Mouse (Mus musculus) embryonic facial prominence, embryonic 10.5 days (tissue): Measurements from ENCODE around the gene Gm10198. TPM values are rescaled to one million over a fixed set of nuclear protein-coding genes. Genes with fewer than 3 reads are reported as not detected.

Source experiments
- DNase-seq: peaks from one replicate; pipeline ENCODE4 v3.0.0-alpha.2; 2017; ENCODE audit warnings: low spot score
- H3K27ac ChIP-seq: fragments of 300-500 bp; sonication (generic); replicated peaks from 2 replicates; pipeline ENCODE4 v1.5.1; 2016; ENCODE audit warnings: mild to moderate bottlenecking
- H3K27me3 ChIP-seq: fragments of 300-500 bp; sonication (generic); replicated peaks from 2 replicates; pipeline ENCODE4 v1.6.1; 2016; ENCODE audit warnings: low read depth, mild to moderate bottlenecking; ENCODE audit not compliant: poor library complexity, severe bottlenecking
- H3K36me3 ChIP-seq: fragments of 300-500 bp; sonication (generic); replicated peaks from 2 replicates; pipeline ENCODE4 v1.6.1; 2016; ENCODE audit warnings: mild to moderate bottlenecking, moderate library complexity
- H3K4me1 ChIP-seq: fragments of 300-500 bp; sonication (generic); 2 replicates; pipeline ENCODE4 v1.6.1; 2016
- H3K4me3 ChIP-seq: fragments of 300-500 bp; sonication (generic); 2 replicates; pipeline ENCODE4 v1.5.1; 2016; ENCODE audit warnings: mild to moderate bottlenecking, moderate library complexity
- H3K9me3 ChIP-seq: fragments of 300-500 bp; sonication (generic); 2 replicates; pipeline ENCODE4 v1.6.1; 2016; ENCODE audit warnings: mild to moderate bottlenecking
- WGBS: fragments of 180-500 bp; shearing (Covaris S2); methylation state at CpG from one replicate; pipeline ENCODE4 v1.1.7; 2016; 5-methylcytosine and 5-hydroxymethylcytosine counted together
- polyA plus RNA-seq: library from polyadenylated mRNA; unstranded; fragments of >200 nt; fragmentation: Nextera tagmentation; extraction: Ambion mirVana; gene quantifications from 2 replicates; pipeline ENCODE4 v1.2.1, GENCODE M21; 2016

The Gm10198 gene
- polyA plus RNA-seq, 1 experiment from 2014 or later, result not detected

GRCm38 (mm10) chr13:111601383-111601782, 8.8 kb downstream of the Gm10198 start:
- 76% methylated on average over 4 of the region's 4 CpGs for WGBS
- no peak for DNase-seq
- Histone ChIP-seq H3K4me3 (no peak overlapping the region), H3K4me1 (no peaks in the 10 kb centered on the region), H3K27me3 (no peaks in the 10 kb centered on the region), H3K36me3 (no peaks in the 10 kb centered on the region), H3K9me3 (no peaks in the 10 kb centered on the region), H3K27ac (no peak overlapping the region)

GRCm38 (mm10) chr13:111604826-111605225, 12.2 kb downstream of the Gm10198 start:
- Histone ChIP-seq H3K9me3 (no peaks in the 10 kb centered on the region), H3K36me3 (no peaks in the 10 kb centered on the region), H3K4me3 (no peak overlapping the region), H3K4me1 (no peaks in the 10 kb centered on the region), H3K27ac (no peak overlapping the region), H3K27me3 (no peaks in the 10 kb centered on the region)
- no peak for DNase-seq
- WGBS, result 94% methylated on average over 5 of the region's 5 CpGs

- no peaks in the 10 kb centered on the region for H3K9me3 ChIP-seq
- no peaks in the 10 kb centered on the region for H3K4me1 ChIP-seq
- WGBS, result 86% methylated on average over 13 of the region's 13 CpGs
- DNase-seq, result no peak
- no peak overlapping the region for H3K27ac ChIP-seq
- H3K36me3 ChIP-seq, result no peaks in the 10 kb centered on the region
- H3K4me3 ChIP-seq, result no peak overlapping the region
- no peaks in the 10 kb centered on the region for H3K27me3 ChIP-seq
Observed at GRCm38 (mm10) chr13:111616168-111617125, 23.9 kb downstream of the Gm10198 start.

GRCm38 (mm10) chr13:111620433-111620832, 27.8 kb downstream of the Gm10198 start:
- Histone ChIP-seq H3K36me3 (no peaks in the 10 kb centered on the region), H3K9me3 (no peaks in the 10 kb centered on the region), H3K27ac (no peak overlapping the region), H3K27me3 (no peaks in the 10 kb centered on the region), H3K4me1 (no peaks in the 10 kb centered on the region), H3K4me3 (no peak overlapping the region)
- WGBS, result 89% methylated on average over 4 of the region's 4 CpGs
- DNase-seq, result no peak

GRCm38 (mm10) chr13:111622425-111622824, 29.8 kb downstream of the Gm10198 start:
- no peak overlapping the region for H3K4me3 ChIP-seq
- no peaks in the 10 kb centered on the region for H3K4me1 ChIP-seq
- H3K9me3 ChIP-seq, result no peaks in the 10 kb centered on the region
- H3K27ac ChIP-seq, result no peak overlapping the region
- DNase-seq, result no peak
- 92% methylated on average over 3 of the region's 3 CpGs for WGBS
- no peaks in the 10 kb centered on the region for H3K27me3 ChIP-seq
- H3K36me3 ChIP-seq, result no peaks in the 10 kb centered on the region

GRCm38 (mm10) chr13:111623112-111623511, 30.5 kb downstream of the Gm10198 start:
- H3K27ac ChIP-seq, result no peak overlapping the region
- H3K36me3 ChIP-seq, result no peaks in the 10 kb centered on the region
- no peaks in the 10 kb centered on the region for H3K4me1 ChIP-seq
- H3K9me3 ChIP-seq, result no peaks in the 10 kb centered on the region
- 88% methylated on average over 7 of the region's 7 CpGs for WGBS
- H3K4me3 ChIP-seq, result no peak overlapping the region
- H3K27me3 ChIP-seq, result no peaks in the 10 kb centered on the region
- DNase-seq, result no peak

GRCm38 (mm10) chr13:111624115-111624514, 31.5 kb downstream of the Gm10198 start:
- no peaks in the 10 kb centered on the region for H3K36me3 ChIP-seq
- H3K27ac ChIP-seq, result no peak overlapping the region
- H3K4me1 ChIP-seq, result no peaks in the 10 kb centered on the region
- no peak for DNase-seq
- H3K27me3 ChIP-seq, result no peaks in the 10 kb centered on the region
- H3K9me3 ChIP-seq, result no peaks in the 10 kb centered on the region
- 73% methylated on average over 6 of the region's 6 CpGs for WGBS
- H3K4me3 ChIP-seq, result no peak overlapping the region

GRCm38 (mm10) chr13:111634163-111635160, 41.9 kb downstream of the Gm10198 start:
- no peak for DNase-seq
- Histone ChIP-seq H3K9me3 (no peaks in the 10 kb centered on the region), H3K4me1 (no peaks in the 10 kb centered on the region), H3K4me3 (no peak overlapping the region), H3K27ac (no peak overlapping the region), H3K36me3 (no peaks in the 10 kb centered on the region), H3K27me3 (no peaks in the 10 kb centered on the region)
- 87% methylated on average over 16 of the region's 16 CpGs for whole genome bisulfite sequencing

- WGBS, result 91% methylated on average over 6 of the region's 6 CpGs
- Histone ChIP-seq H3K36me3 (no peaks in the 10 kb centered on the region), H3K27me3 (no peaks in the 10 kb centered on the region), H3K27ac (no peak overlapping the region), H3K4me1 (no peaks in the 10 kb centered on the region), H3K9me3 (no peaks in the 10 kb centered on the region), H3K4me3 (no peak overlapping the region)
- no peak for DNase-seq
Observed at GRCm38 (mm10) chr13:111640319-111640718, 47.7 kb downstream of the Gm10198 start.

Other genes starting within 250 kb of the Gm10198 start
- gene Gpbp1, start 102.7 kb upstream of the Gm10198 start, polyA plus RNA-seq, result 95.6 and 101 TPM in 2 replicates
- not detected in 2 replicates for gene Gm49496, start 42.8 kb upstream of the Gm10198 start, polyA plus RNA-seq
- gene Mier3, start 88.2 kb downstream of the Gm10198 start, polyA plus RNA-seq, result 22.1 and 22.2 TPM in 2 replicates
- gene Map3k1, start 216.2 kb downstream of the Gm10198 start, polyA plus RNA-seq, result 15.7 and 16.1 TPM in 2 replicates